Mouse (Mus musculus) ES-Bruce4 (cell line): ENCODE results near the gene 1700024P04Rik.

Source experiments
- CTCF ChIP-seq: IDR thresholded peaks from one replicate; pipeline ENCODE4 v1.8.1; 2011; ENCODE audit warnings: low read depth, low read length
- EP300 ChIP-seq: IDR thresholded peaks from 2 replicates; pipeline ENCODE4 v1.6.1; 2011; ENCODE audit warnings: low read depth, low read length; ENCODE audit not compliant: insufficient read depth
- POLR2A ChIP-seq: IDR thresholded peaks from one replicate; pipeline ENCODE4 v1.8.1; 2011; ENCODE audit warnings: low read length; ENCODE audit not compliant: insufficient read depth

GRCm38 (mm10) chr13:98977070-98977785 is 7.1 kb downstream of the 1700024P04Rik start:
- TF ChIP-seq CTCF = no peak
- TF ChIP-seq POLR2A = no peak
- TF ChIP-seq EP300 = no peak
